Mouse (Mus musculus) left cerebral cortex, adult 8-10 months (tissue): ENCODE measurements around the gene Galnt18. TPM values are rescaled to one million over a fixed set of nuclear protein-coding genes. Genes with fewer than 3 reads are reported as not detected.

ENCODE experiments used
- DNase-seq, 2 experiments: peaks; one replicate each; pipeline ENCODE4 v3.0.0; 2022; ENCODE audit warnings: low spot score in 2 of 2
- total RNA-seq, 4 experiments: library from RNA; stranded (reverse); gene quantifications; 2 replicates each; pipeline ENCODE4 v1.2.4; 2022

Gene Galnt18
- total RNA-seq, 4 experiments from 2014 or later = 34.0 to 36.6 (median 35.9) TPM

GRCm38 (mm10) chr7:111638465-111638864 lies 141.3 kb downstream of the Galnt18 start:
- DNase-seq = peak in 1 of 2 experiments; percentile 47

- DNase-seq = no peak
Measured at GRCm38 (mm10) chr7:111637866-111638448, 141.8 kb downstream of the Galnt18 start.

GRCm38 (mm10) chr7:111636503-111636902 lies 143.3 kb downstream of the Galnt18 start:
- DNase-seq = no peak

- DNase-seq = no peak
Measured at GRCm38 (mm10) chr7:111631265-111631664, 148.5 kb downstream of the Galnt18 start.

GRCm38 (mm10) chr7:111626232-111626631 lies 153.5 kb downstream of the Galnt18 start:
- DNase-seq = no peak

- DNase-seq = no peak
Measured at GRCm38 (mm10) chr7:111625736-111626135, 154.0 kb downstream of the Galnt18 start.

- DNase-seq = no peak
Measured at GRCm38 (mm10) chr7:111616231-111616937, 163.4 kb downstream of the Galnt18 start.

GRCm38 (mm10) chr7:111614471-111614870 lies 165.3 kb downstream of the Galnt18 start:
- DNase-seq = no peak

GRCm38 (mm10) chr7:111607476-111607875 lies 172.3 kb downstream of the Galnt18 start:
- DNase-seq = peak in 1 of 2 experiments; percentile 28

DNA sequence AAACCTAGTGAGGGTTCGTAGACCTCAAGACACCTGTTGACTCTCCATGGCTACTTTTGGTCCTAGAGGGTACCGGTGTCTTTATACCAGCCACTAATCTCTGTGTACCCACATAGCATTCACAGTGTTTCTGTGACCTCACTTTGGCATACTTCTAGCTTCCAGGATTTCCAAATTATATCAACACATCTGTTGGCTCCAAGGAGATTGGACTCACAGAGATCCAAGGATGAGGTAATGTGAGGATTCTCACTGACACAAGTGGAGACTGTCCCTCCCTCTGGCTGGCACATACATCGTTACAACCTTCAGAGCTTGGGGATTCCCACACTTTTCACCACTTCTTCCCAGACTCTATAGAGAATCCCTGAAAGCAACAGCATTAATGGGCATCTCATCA lies 173.7 kb downstream of the Galnt18 start:
- DNase-seq = no peak

DNA sequence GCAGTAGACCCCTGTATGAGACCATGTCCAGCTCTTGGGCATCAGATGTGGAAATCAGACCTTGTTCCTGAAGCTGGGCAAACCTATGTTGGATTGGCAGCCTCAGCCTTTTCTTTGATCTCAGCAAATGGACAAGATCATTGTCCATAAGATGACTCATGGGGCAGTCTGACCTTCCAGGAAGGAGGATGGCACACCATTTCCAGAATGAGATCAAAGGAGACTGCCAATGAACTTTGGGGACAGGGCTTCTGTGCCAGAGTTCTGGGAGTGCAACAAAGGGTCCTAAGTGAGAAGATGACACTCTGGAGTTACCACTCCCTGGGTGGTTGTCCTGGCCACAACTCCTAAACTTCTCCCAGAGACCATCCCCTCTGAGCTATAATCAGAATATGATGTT lies 174.1 kb downstream of the Galnt18 start:
- no peak for DNase-seq

DNA sequence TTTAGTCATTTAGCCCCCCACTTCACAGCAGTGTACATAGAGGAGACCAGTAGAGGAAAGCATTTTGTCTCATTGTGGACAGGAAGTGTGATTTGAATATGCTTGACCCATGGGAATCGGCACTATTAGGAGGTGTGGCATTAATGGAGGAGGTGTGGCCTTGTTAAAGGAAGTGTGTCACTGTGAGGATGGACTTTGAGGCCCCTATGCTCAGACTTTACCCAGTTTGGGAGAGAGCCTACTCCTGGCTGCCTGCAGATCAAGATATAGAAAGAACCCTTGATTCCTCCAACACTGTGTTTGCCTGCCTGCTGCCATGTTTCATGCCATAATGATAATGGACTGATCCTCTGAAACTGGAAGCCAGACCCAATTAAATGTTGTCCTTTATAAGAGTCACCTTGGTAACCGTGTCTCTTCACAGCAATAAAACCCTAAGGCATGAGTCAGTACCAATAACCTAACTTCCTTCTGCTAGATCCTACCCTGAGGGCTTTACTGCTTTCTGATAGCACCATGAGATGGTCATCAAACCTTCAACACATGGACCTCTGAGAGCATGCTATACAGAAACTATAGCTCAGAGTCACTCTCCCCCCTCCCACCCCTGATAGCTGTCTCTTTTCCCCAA lies 175.1 kb downstream of the Galnt18 start:
- DNase-seq = no peak

GRCm38 (mm10) chr7:111603186-111603585 lies 176.6 kb downstream of the Galnt18 start:
- DNase-seq = no peak

DNA sequence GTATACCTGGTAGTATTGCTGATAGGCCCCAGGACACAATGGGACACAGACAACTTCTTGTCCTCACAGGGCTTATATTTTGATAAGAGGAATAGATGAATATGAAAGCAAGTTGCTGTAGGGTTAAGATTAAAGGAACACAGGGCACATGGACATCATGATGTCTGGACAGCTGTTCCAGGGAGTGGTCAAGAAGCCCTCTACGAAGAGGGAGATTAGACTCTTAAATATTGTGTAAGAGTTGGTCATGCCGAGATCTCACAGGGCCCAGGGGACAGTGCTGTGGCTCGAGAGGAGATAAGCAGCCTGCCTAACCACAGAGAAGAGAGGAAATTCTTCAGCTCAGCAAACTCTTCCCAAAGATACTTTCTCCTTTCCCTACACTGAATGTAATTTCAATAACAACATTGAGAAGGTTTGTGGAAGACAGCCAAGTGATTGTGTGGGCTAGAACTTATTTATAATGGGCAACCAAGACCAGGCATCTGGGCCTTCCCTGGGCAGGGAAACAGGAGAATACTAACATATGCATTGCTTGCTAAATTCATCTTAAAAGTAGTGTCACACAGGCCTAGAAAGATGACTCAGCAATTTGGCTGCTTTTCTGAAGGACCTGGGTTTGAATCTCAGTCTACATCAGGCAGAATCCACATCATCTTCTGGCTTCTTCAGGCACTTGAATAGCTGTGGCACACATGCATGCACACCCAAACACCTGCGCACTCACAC lies 178.3 kb downstream of the Galnt18 start:
- peak in 1 of 2 experiments; percentile 50 for DNase-seq

DNA sequence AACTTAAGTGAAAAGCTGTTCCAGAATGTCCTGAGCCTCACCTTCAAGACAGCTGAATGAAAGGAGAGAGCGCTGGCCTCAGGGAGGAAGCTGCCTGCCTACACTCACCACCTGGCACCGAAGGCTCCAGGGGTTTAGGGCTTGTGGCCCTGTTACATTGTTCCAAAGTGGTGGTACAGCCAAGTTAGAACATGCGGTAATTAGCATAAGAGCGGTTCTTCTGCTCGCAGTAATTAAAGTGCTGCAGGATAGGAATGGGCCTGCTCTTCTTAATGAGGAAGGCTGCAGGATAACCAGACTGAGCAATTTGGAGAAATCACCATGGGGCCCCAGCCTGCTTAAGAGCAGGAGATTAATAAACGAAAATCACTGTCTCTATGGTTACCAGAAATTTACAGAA lies 179.0 kb downstream of the Galnt18 start:
- no peak for DNase-seq

- no peak for DNase-seq
Measured at GRCm38 (mm10) chr7:111593680-111594079, 186.1 kb downstream of the Galnt18 start.

DNA sequence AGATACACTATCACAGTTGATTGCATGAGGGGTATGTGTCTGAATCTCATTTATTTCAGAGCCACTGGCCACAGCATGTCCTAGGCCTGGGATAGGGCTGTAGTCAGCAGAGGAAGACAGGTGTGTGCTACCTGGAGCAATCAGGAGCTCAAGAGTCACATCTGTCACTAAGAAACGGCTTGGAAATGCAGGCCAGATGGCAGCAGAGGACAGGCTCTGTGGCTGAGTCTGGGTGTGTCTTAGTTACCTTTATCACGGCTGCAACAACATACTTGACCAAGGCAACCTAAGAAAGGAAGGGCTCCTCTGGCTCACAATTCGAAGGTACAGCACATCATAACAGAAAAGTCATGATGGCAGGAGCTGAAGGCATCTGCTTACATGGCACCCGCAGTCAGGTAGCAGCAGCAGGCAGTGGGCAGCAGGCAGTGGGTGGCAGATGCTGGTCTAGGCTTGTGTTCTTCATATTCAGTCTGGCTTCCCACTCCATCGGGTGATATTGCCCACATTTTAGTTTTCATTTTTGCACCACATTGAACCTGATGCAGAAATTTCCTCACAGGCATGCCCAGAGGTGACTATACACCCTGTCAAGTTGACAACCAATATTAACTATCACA lies 190.2 kb downstream of the Galnt18 start:
- peak in 1 of 2 experiments; percentile 30 for DNase-seq

GRCm38 (mm10) chr7:111588291-111588781 lies 191.4 kb downstream of the Galnt18 start:
- DNase-seq = no peak

DNA sequence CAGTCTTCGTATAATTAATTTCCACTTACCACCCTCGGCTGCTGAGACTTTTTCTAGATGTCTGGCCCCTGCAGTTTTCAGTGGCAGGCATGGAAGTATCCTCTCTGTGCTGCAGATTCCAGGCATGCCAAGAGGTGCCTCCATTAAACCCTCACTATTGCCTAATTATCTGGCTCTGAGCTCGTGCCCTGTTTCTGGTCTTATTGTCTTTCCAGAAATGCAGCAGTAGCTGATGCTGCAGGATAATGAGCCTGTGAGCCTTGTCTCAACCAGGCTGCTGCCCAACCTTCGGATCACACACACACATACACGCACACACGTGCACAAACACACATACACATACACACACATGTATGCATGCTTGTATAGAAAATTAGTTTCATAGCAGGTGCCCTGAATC lies 199.2 kb downstream of the Galnt18 start:
- no peak for DNase-seq

DNA sequence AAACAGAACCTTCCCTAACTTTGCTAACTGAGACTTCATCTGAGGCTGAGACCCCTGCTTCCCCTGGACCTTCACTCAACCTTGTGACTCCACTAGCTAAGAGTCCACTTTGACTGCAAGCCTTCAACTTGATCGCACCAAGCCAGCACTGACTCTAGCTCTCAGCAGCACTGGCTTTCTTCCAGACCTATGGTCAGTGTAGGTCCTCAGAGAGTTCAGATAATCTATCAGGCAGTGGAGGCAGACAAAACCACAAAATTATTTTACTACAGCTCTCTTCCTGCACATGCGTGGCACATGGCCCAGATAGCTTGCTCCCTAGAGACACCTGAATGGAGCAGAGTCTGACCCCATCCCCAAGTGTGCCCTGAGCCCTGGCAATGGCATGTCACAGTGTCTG lies 204.7 kb downstream of the Galnt18 start:
- DNase-seq = no peak

DNA sequence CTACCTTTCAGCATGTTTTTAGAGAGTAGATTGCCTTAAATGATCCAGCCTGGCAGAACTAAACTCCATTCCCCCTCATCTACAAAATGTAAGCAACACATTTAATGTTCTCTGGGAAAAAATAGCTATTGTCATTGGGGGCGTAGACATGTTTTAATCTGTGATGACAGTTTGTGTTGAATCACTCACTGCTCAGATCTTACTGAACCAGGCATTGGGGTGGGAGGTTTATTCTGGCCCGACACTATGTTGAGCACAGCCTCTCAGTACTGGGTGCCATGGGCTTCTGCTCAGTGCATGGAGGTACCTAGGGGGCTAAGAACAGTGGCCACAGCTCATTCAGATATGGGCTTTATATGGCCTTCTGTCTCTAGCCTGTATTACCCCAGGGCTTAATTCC lies 207.4 kb downstream of the Galnt18 start:
- no peak for DNase-seq
